Mouse (Mus musculus): Measurements from ENCODE around the gene Pla2g3. TPM values are rescaled to one million over a fixed set of nuclear protein-coding genes. Genes with fewer than 3 reads are reported as not detected.

Pla2g3 gene
- polyA plus RNA-seq, 1 experiment from 2014 or later, result 0.46 TPM

DNA sequence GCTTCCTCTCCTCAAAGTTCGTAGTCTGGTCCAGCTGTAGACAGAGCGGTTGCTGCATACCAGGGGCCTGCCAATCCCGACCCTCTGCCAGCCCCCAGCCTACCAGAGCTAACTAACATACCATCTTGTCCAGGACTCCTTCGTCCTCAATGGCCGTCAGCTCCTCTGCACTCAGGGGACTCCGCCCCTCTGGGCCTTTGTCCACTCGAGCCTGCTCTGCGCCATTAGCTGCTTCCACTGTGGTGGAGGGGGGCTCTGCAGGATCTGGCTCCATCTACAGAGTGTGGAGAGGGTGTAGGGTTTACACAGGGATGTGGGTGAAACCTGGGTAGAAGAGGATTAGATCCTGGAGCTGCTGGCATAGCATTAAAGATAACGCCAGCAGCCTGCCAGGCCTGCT lies 38.1 kb downstream of the Pla2g3 start:
- WGBS, result 74% methylated on average over 9 of the region's 9 CpGs
- DNase-seq (no peak), ATAC-seq (ENCODE audit: insufficient read depth) (no peak)
- Histone ChIP-seq H3K9me3 (ENCODE audit: low read depth, low read length) (no peaks in the 10 kb centered on the region), H3K4me1 (ENCODE audit: insufficient read depth) (no peaks in the 10 kb centered on the region), H3K4me3 (ENCODE audit: low read depth, low read length) (no peak overlapping the region), H3K27me3 (ENCODE audit: insufficient read depth, low read length) (no peaks in the 10 kb centered on the region), H3K27ac (ENCODE audit: low read depth) (no peak overlapping the region), H3K4me2 (no peak overlapping the region), H3K9ac (no peak overlapping the region), H3K36me3 (ENCODE audit: insufficient read depth) (peaks cover 98% of the 10 kb centered on the region)
- no peak for TF ChIP-seq CTCF (IDR thresholded peaks at IDR 0.05; ENCODE audit: low read depth)

DNA sequence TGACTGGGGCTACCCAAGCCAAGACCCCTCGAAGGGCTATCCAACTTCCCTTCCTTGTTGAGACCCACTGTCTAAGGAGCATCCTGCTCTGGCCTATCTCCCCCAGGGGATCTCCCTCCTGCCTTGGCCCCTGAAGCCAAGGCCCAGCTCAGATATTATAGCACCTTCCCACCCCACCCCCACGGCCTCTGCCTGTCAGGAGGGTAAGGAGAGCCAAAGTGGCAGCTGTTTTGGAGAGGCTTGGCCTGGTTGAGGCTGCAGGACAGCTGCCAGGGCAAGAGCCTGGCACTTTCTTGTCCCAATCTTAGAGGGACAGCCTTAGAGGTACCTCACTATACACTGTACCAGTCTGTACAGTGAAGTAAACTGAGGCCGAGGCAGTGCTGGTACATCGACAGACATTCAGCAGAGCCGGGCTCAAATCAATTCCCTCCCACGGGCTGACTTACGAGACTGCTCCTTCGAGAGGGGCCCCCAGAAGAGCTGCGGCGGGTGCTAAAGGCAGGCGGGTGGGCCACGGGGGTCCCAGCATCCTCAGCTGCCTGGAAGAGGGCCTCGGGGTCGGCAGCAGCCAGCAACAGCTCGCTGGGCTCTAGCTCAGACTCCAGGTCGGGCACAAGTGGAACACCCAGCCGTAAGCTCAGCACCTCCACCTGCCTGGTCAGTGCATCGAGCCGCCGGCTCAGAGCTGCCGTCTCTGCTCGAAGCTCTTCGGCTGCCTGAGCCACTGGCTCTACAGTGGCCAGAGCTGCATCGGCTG lies 39.1 kb downstream of the Pla2g3 start:
- ATAC-seq (ENCODE audit: insufficient read depth) (no peak), DNase-seq (no peak)
- H3K27ac ChIP-seq (ENCODE audit: low read depth), result no peak overlapping the region
- no peaks in the 10 kb centered on the region for H3K9me3 ChIP-seq (ENCODE audit: low read depth, low read length)
- no peak overlapping the region for H3K9ac ChIP-seq
- no peak overlapping the region for H3K4me3 ChIP-seq (ENCODE audit: low read depth, low read length)
- H3K4me1 ChIP-seq (ENCODE audit: insufficient read depth), result no peaks in the 10 kb centered on the region
- TF ChIP-seq CTCF (IDR thresholded peaks at IDR 0.05; ENCODE audit: low read depth), result no peak
- H3K4me2 ChIP-seq, result no peak overlapping the region
- WGBS, result 88% methylated on average over 24 of the region's 24 CpGs
- H3K27me3 ChIP-seq (ENCODE audit: insufficient read depth, low read length), result no peaks in the 10 kb centered on the region
- peaks cover 98% of the 10 kb centered on the region for H3K36me3 ChIP-seq (ENCODE audit: insufficient read depth)

DNA sequence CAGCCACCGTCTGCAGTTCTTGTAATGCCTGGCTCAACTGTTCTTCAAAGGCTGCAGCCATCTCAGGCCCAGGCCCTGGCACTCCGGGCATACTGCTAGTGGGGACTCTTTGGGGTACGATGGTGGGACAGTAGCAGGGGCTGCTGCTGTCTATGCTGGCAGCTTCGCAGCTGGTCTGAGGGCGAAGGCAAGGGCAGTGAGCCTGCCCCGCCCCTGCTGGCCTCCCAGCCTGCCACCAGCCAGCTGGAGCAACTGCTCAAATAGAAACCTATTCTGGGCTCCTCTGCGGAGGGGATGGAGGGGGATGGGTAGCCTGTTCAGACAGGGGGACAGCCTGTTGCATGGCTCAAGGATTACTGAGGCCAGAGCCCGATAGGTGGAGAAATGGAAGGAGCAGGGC lies 39.7 kb downstream of the Pla2g3 start:
- ATAC-seq (ENCODE audit: insufficient read depth) (no peak), DNase-seq (no peak)
- whole genome bisulfite sequencing, result 81% methylated on average over 8 of the region's 8 CpGs
- no peak overlapping the region for H3K4me2 ChIP-seq
- no peak overlapping the region for H3K27ac ChIP-seq (ENCODE audit: low read depth)
- no peak for TF ChIP-seq CTCF (IDR thresholded peaks at IDR 0.05; ENCODE audit: low read depth)
- no peaks in the 10 kb centered on the region for H3K4me1 ChIP-seq (ENCODE audit: insufficient read depth)
- H3K9me3 ChIP-seq (ENCODE audit: low read depth, low read length), result no peaks in the 10 kb centered on the region
- H3K27me3 ChIP-seq (ENCODE audit: insufficient read depth, low read length), result no peaks in the 10 kb centered on the region
- H3K4me3 ChIP-seq (ENCODE audit: low read depth, low read length), result no peak overlapping the region
- no peak overlapping the region for H3K9ac ChIP-seq
- peaks cover 98% of the 10 kb centered on the region for H3K36me3 ChIP-seq (ENCODE audit: insufficient read depth)

DNA sequence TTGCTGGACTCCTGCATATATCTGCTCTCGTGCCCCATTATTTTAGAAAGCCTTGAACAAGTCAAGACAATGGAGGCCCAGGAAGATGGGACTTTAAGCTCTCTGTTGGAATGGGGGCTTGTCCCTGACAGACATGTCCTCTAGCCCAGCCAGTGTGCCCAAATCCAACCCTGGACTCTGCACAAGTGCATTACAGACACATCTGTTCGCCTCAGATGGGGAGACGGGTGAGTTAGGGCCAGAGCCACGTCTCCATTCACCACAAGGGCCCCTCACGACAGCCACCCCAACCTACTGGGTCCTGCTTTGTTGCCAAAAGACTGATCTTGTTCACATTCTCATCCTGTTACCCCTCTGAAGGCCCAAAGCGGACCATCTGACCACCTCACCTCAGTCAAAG lies 40.1 kb downstream of the Pla2g3 start:
- DNase-seq, result no peak
- no peak for ATAC-seq (ENCODE audit: insufficient read depth)
- H3K27ac ChIP-seq (ENCODE audit: low read depth), result no peak overlapping the region
- no peaks in the 10 kb centered on the region for H3K4me1 ChIP-seq (ENCODE audit: insufficient read depth)
- H3K9ac ChIP-seq, result no peak overlapping the region
- WGBS, result 86% methylated on average over 6 of the region's 6 CpGs
- H3K27me3 ChIP-seq (ENCODE audit: insufficient read depth, low read length), result no peaks in the 10 kb centered on the region
- no peaks in the 10 kb centered on the region for H3K9me3 ChIP-seq (ENCODE audit: low read depth, low read length)
- peaks cover 98% of the 10 kb centered on the region for H3K36me3 ChIP-seq (ENCODE audit: insufficient read depth)
- H3K4me3 ChIP-seq (ENCODE audit: low read depth, low read length), result no peak overlapping the region
- no peak for TF ChIP-seq CTCF (IDR thresholded peaks at IDR 0.05; ENCODE audit: low read depth)
- no peak overlapping the region for H3K4me2 ChIP-seq

DNA sequence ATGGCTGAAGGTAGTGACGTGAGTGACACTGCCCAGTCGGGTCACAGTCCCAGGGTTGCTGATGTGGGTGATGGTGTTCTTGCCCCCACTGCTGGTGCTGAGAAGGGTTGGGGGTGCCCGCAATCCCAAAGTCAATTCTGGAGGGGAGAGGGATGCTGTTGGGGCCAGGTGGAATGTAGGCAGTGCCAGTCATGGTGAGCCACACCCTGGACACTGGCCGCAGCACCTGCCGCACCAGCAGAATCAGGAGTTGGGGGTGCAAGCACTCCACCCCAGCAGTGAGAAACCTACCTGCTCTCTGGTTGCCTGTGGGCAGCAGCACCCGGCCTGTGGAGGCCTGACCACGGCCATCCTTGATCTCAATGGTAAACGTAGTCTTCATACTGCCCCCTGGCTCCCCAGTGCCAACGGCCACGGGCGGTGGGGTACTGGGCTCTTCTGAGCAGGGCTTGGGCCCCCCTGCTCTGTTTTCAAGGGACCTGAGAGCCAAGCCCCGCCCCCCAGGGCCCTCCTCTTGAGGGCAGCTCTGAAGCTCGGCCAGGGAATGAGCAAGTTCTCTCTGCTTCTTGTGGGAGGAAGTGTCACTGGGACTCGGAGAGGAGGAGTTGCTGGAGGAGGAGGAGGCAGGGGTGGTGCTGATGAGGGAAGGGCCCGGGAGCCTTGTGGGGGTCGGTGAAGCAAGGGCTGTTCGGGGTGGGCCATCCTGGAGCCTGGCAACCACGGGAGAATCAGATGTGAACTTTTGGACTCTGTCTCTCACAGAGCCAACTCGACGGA lies 41.6 kb downstream of the Pla2g3 start:
- no peaks in the 10 kb centered on the region for H3K9me3 ChIP-seq (ENCODE audit: low read depth, low read length)
- DNase-seq (no peak), ATAC-seq (ENCODE audit: insufficient read depth) (no peak)
- H3K9ac ChIP-seq, result no peak overlapping the region
- 76% methylated on average over 20 of the region's 20 CpGs for WGBS
- no peak overlapping the region for H3K4me3 ChIP-seq (ENCODE audit: low read depth, low read length)
- H3K4me2 ChIP-seq, result no peak overlapping the region
- no peaks in the 10 kb centered on the region for H3K4me1 ChIP-seq (ENCODE audit: insufficient read depth)
- H3K36me3 ChIP-seq (ENCODE audit: insufficient read depth), result peaks cover 98% of the 10 kb centered on the region
- TF ChIP-seq CTCF (IDR thresholded peaks at IDR 0.05; ENCODE audit: low read depth), result no peak
- H3K27me3 ChIP-seq (ENCODE audit: insufficient read depth, low read length), result no peaks in the 10 kb centered on the region
- no peak overlapping the region for H3K27ac ChIP-seq (ENCODE audit: low read depth)

DNA sequence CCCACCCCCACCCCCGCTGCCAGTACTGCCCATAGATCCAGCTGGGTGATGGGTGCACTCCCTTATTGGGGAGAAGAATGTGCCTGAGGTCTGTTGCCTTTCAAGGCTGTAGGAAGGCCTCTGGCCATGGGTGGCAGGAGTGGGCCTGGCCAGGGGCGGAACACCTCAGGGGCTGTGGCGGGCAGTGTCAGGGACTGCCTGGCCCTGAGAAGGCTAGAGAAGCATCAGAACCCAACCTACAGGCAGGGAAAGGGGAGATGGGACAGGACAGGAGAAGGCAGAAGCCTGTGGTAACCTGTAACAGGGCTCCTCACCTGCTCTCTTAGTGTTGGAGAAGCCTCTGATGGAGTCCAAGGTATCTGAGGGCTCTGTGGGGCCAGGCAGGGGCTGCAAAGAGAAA lies 42.6 kb downstream of the Pla2g3 start:
- H3K9me3 ChIP-seq (ENCODE audit: low read depth, low read length), result no peaks in the 10 kb centered on the region
- DNase-seq (no peak), ATAC-seq (ENCODE audit: insufficient read depth) (no peak)
- 94% methylated on average over 3 of the region's 3 CpGs for WGBS
- no peaks in the 10 kb centered on the region for H3K4me1 ChIP-seq (ENCODE audit: insufficient read depth)
- H3K4me2 ChIP-seq, result no peak overlapping the region
- H3K27ac ChIP-seq (ENCODE audit: low read depth), result no peak overlapping the region
- H3K4me3 ChIP-seq (ENCODE audit: low read depth, low read length), result no peak overlapping the region
- no peaks in the 10 kb centered on the region for H3K27me3 ChIP-seq (ENCODE audit: insufficient read depth, low read length)
- H3K36me3 ChIP-seq (ENCODE audit: insufficient read depth), result peaks cover 87% of the 10 kb centered on the region
- no peak overlapping the region for H3K9ac ChIP-seq
- TF ChIP-seq CTCF (IDR thresholded peaks at IDR 0.05; ENCODE audit: low read depth), result no peak

DNA sequence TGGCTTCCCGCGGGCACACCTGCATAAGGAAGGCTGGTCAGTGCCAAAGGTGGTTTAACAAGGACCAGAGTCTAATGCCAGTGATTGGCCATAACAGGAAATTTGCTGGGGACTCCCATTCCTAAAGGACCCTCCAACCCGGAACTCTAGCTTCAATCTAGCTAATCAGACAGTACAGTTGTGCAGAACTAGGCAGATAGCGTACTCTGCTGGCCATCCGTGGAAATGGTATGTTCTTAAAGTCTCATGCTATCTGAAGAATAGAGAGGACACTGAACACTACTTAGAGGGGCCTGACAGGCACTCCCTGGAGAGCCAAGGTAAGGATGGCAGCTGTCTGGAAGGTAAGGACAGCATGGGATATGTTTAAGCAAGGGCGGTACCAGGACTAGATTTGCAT lies 43.5 kb downstream of the Pla2g3 start:
- H3K4me1 ChIP-seq (ENCODE audit: insufficient read depth), result peaks cover 8% of the 10 kb centered on the region; the same call in 1 of the 2 replicates
- H3K27me3 ChIP-seq (ENCODE audit: insufficient read depth, low read length), result no peaks in the 10 kb centered on the region
- ATAC-seq (ENCODE audit: insufficient read depth) (no peak), DNase-seq (no peak)
- no peak overlapping the region for H3K27ac ChIP-seq (ENCODE audit: low read depth)
- H3K4me3 ChIP-seq (ENCODE audit: low read depth, low read length), result no peak overlapping the region
- no peaks in the 10 kb centered on the region for H3K9me3 ChIP-seq (ENCODE audit: low read depth, low read length)
- 82% methylated on average over 6 of the region's 6 CpGs for WGBS
- TF ChIP-seq CTCF (IDR thresholded peaks at IDR 0.05; ENCODE audit: low read depth), result peak; percentile 36
- H3K4me2 ChIP-seq, result no peak overlapping the region
- H3K9ac ChIP-seq, result no peak overlapping the region
- peaks cover 85% of the 10 kb centered on the region for H3K36me3 ChIP-seq (ENCODE audit: insufficient read depth)

Measured in lung, embryonic 14.5 days (tissue).